Mouse (Mus musculus): ENCODE results near the gene Acot4.
"Not testable (repeated sequence)": the region's sequence is repeated elsewhere in the genome, so short reads cannot be mapped to it uniquely, and the experiment has no call there.

- TF ChIP-seq CTCF (IDR thresholded peaks at IDR 0.05; ENCODE audit: borderline replicate concordance, insufficient read depth, low read length); POLR2A (IDR thresholded peaks at IDR 0.05; ENCODE audit: low read depth, low read length): not testable (repeated sequence)
Measured at GRCm38 (mm10) chr12:84033302-84033701, 4.9 kb upstream of the Acot4 start.

All from embryonic fibroblast, embryonic 13.5 days (primary cell).